Mouse (Mus musculus): Measurements from ENCODE around the gene Aox2.

GRCm38 (mm10) chr1:58401396-58401795 is 123.3 kb downstream of the Aox2 start:
- TF ChIP-seq CTCF (IDR thresholded peaks at IDR 0.05; ENCODE audit: extremely low read depth, insufficient read depth, low read length) (no peak), POLR2A (IDR thresholded peaks at IDR 0.05; ENCODE audit: extremely low read depth, insufficient read depth, low read length) (no peak)
